Mouse (Mus musculus) small intestine, adult 2 months (tissue): ENCODE results near the gene Pdgfd.

Source experiments
- CTCF ChIP-seq: fragments of 200-500 bp; IDR thresholded peaks from 2 replicates; pipeline ENCODE4 v1.5.1; 2012; ENCODE audit warnings: low read depth, mild to moderate bottlenecking, control low read depth, inconsistent platforms, low read length, moderate library complexity, mixed read lengths; ENCODE audit not compliant: insufficient replicate concordance, insufficient read length; ENCODE audit errors: extremely low read depth
- POLR2A ChIP-seq: fragments of 200-500 bp; IDR thresholded peaks from 2 replicates; pipeline ENCODE4 v1.6.1; 2012; ENCODE audit warnings: low read depth, mild to moderate bottlenecking, control low read depth, inconsistent platforms, low read length, moderate library complexity

DNA sequence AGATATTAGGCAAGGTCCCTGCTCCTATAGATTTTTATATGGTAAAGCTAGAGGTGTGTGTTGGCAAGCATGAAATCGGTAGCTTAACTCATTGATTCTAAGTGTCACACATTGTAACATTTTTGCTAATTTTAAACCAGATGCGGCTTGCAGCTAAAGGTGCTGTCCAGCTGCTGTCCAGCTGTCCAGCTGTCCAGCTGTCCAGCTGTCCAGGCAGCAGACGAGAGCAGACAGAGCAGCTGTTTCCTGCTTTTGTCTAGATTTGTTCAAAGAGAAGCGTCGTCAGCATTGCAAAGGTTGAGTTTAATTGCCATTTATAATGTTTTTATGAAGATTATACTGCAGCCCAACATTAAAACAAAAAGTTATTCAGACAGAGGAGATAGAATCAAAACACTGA, 44.5 kb downstream of the Pdgfd start:
- no peak for TF ChIP-seq CTCF
- TF ChIP-seq POLR2A: no peak
